Mouse (Mus musculus): ENCODE results near the gene Irx4. TPM values are rescaled to one million over a fixed set of nuclear protein-coding genes. Genes with fewer than 3 reads are reported as not detected.

The Irx4 gene
- total RNA-seq, 2 experiments from 2014 or later = not detected

- ATAC-seq (replicated peaks; ENCODE audit: low FRiP score, poor library complexity, severe bottlenecking) = 0 out of 2 replicates have a peak, but pooled peaks have one; percentile 14
These were observed 8.4 kb downstream of the Irx4 start for GRCm38 (mm10) chr13:73268702-73269101.

DNA sequence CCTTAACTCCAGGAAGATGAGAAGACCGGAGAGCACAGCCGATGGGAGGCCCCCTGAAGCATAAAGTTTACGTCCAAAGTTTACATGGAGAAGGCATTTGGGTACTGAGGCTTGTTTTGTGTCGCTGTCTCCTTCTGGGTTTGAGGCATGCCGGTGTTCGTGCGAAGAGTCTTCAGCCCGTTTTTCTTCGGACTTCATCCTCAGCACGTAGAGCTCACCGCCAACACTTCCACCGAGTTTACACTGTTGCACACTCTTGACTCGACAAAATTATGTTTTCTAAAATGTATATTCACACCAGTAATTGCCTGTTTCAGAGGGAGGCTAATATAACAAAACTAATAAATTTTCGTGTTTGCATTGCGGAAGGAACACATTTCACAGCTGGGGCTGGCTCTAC lies 9.0 kb downstream of the Irx4 start:
- no peak for ATAC-seq (replicated peaks; ENCODE audit: low FRiP score, poor library complexity, severe bottlenecking)

- ATAC-seq (replicated peaks; ENCODE audit: low FRiP score, poor library complexity, severe bottlenecking) = no peak
These were observed 9.6 kb downstream of the Irx4 start for GRCm38 (mm10) chr13:73269891-73270290.

DNA sequence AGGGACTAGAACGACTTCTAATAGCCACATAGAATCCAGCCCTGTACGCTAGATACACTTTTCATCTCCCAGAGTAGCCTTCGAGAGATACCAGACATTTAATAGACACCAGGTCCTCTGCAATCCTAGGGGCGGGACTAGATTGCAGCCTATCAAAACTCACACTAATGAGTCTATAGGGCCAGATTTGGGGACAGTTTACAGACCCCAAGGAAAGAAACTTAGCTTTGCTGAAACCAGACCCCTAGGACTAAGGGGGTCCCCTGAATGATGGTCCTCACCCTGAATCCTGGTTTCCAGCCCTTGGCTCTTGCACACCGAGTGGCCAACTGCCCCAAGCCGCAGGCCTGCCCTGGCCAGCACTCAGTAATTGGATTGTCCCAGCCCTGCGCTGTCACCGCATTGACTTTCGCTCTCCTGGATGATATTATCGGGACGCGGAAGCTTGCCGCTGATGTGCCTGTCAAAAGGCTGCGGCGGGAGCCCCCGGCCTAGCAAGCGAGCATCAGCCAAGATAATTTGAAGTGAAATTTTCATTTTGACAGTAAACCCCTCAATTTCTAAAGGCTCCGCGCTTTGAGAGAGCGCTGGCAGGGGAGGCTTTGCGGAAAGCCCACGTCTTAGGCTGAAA lies 10.3 kb downstream of the Irx4 start:
- no peak for ATAC-seq (replicated peaks; ENCODE audit: low FRiP score, poor library complexity, severe bottlenecking)

- no peak for ATAC-seq (replicated peaks; ENCODE audit: low FRiP score, poor library complexity, severe bottlenecking)
These were observed 11.3 kb downstream of the Irx4 start for GRCm38 (mm10) chr13:73271336-73272242.

- ATAC-seq (replicated peaks; ENCODE audit: low FRiP score, poor library complexity, severe bottlenecking) = no peak
These were observed 12.6 kb downstream of the Irx4 start for GRCm38 (mm10) chr13:73272794-73273282.

- ATAC-seq (replicated peaks; ENCODE audit: low FRiP score, poor library complexity, severe bottlenecking) = no peak
These were observed 13.3 kb downstream of the Irx4 start for GRCm38 (mm10) chr13:73273536-73273935.

DNA sequence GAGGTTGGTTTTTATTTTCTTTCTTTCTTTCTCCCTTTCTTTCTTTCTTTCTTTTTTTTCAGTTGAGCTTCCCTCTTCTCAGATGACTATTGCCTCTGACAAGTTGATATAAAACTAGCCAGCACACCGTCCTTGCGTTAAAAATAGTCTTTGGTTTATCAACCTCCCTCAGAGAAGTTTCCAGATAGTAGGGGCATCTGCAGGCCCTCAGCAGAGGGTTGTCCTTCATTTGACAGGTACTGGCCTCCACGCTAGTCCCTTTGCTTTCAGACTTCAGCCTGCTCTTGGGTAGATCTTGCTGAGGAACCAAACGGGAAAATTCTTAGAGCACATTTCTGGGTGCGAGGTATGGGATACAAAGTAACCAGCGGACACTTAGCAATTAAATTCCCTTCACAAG lies 17.1 kb downstream of the Irx4 start:
- ATAC-seq (replicated peaks; ENCODE audit: low FRiP score, poor library complexity, severe bottlenecking) = no peak

DNA sequence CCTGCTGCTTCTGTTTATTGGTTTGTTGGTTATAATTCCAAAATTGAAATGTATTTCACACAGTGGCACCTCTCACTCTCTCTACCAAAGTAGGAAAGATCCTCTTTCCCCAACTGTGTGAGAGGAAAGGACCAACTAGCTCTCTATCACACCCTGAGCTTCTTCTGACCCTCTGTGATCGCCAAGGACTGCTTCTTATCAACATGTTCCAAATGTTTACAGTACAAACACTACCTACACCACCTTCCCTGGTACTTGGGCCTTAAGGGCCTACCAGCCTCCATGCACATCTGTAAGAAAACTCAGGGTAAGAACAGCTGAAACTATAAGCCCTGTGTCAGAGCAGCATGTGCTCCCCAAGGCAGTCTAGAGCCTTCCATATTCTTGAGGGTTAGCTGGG lies 17.5 kb downstream of the Irx4 start:
- no peak for ATAC-seq (replicated peaks; ENCODE audit: low FRiP score, poor library complexity, severe bottlenecking)

GRCm38 (mm10) chr13:73279196-73279595 lies 18.9 kb downstream of the Irx4 start:
- no peak for ATAC-seq (replicated peaks; ENCODE audit: low FRiP score, poor library complexity, severe bottlenecking)

- ATAC-seq (replicated peaks; ENCODE audit: low FRiP score, poor library complexity, severe bottlenecking) = no peak
These were observed 22.1 kb downstream of the Irx4 start for GRCm38 (mm10) chr13:73282407-73282806.

DNA sequence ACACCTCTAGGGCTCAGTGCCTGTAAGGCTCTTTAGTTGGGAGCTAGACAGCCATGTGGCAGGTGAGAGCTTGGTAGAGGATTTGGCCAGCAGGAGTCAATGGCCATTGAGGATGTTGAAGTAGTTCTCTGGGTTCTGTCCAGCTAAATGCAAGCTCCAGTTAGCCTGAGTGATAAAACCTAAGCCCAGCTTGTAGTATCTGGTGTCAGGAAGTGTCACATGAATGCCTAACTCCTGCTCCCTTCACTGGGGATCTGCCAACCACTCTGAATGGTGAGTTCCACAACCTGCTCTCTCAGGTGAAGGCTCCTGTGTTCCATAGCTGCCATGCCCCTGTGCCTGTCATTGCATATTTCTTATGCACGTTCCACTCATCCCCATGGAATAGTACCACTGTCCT lies 23.3 kb downstream of the Irx4 start:
- ATAC-seq (replicated peaks; ENCODE audit: low FRiP score, poor library complexity, severe bottlenecking) = no peak

GRCm38 (mm10) chr13:73290206-73290605 lies 29.9 kb downstream of the Irx4 start:
- no peak for ATAC-seq (replicated peaks; ENCODE audit: low FRiP score, poor library complexity, severe bottlenecking)

- ATAC-seq (replicated peaks; ENCODE audit: low FRiP score, poor library complexity, severe bottlenecking) = no peak
These were observed 30.8 kb downstream of the Irx4 start for GRCm38 (mm10) chr13:73291102-73291501.

DNA sequence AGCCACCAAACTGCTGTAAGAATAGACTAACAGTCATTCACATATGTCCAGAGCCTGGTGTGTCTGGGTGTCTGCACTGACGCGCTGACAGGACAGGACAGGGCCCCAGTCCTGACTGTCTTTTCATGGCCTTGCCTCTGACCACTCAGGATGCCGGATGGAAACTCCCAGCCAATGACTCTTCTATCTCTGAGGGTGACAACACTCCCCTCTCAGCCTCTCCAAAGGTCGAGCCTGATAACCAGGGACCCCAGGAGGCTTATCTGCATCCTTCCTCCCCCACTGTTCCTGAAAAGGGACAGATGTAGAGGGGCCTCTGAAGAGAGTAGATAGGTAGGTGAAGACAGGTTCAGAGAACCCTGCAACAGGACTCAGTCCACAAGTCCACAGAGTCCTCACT lies 38.4 kb downstream of the Irx4 start:
- no peak for ATAC-seq (replicated peaks; ENCODE audit: low FRiP score, poor library complexity, severe bottlenecking)

DNA sequence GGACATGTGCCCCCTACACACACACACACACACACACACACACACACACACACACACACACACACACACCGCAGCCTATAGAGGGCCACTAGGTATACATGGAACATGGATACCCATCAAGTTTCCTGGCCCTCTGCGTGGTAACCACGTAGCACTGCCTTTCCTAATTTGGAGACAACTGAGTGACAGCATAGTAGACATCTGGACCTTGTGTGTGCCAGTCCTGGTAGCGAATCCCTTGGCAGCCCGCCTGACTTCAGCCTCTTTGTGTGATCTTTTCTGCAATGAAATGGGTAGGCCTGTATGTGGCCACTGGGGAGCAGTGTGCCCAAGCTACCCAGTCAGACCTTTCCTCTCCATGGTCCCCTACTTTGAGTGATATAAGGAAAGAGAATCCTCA lies 39.0 kb downstream of the Irx4 start:
- ATAC-seq (replicated peaks; ENCODE audit: low FRiP score, poor library complexity, severe bottlenecking) = no peak

DNA sequence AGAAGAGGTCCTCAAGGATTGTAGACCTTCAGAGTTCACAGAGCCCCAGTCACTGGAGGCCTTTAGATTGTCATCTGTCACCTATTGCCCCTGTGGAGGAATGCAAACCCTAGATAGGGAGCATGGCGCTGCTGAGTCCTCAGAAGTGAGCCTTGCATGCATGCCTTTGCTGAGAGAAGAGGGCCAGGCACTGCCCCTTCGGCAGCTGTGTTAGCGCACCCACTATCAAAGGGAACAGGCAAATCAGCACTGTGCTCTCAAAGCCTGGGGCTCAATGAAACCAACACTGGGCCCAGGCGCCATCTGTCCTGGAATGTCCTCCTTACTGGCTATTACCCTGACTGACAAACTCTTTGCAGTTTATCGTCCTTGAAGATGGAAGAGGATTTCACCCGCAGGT lies 44.5 kb downstream of the Irx4 start:
- ATAC-seq (replicated peaks; ENCODE audit: low FRiP score, poor library complexity, severe bottlenecking) = no peak

- ATAC-seq (replicated peaks; ENCODE audit: low FRiP score, poor library complexity, severe bottlenecking) = no peak
These were observed 45.3 kb downstream of the Irx4 start for GRCm38 (mm10) chr13:73305398-73306084.

GRCm38 (mm10) chr13:73306085-73306410 lies 45.8 kb downstream of the Irx4 start:
- no peak for ATAC-seq (replicated peaks; ENCODE audit: low FRiP score, poor library complexity, severe bottlenecking)

DNA sequence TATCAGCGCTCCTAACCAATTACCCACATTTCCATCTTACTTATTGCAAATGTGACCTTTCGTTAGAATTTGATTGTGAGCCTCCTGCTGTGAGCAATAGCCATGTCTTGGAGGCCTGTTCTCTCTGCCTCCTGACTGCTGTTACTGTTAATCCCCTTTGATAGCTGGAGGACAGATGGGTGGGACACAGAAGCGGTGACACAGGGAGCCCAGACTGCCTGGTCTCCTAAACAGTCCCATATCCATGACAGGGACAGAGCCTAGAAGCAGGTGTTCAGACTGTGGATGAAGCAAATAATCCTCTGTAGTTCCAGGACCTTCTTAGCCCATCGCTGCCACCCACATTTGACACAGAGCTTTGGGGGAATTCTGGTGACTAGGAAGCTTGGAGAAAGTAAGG lies 46.2 kb downstream of the Irx4 start:
- ATAC-seq (replicated peaks; ENCODE audit: low FRiP score, poor library complexity, severe bottlenecking) = no peak
